Mouse (Mus musculus) spleen, postnatal 14 days (tissue): Measurements from ENCODE around the gene C3.

ENCODE experiments used
- DNase-seq, 2 experiments: peaks; one replicate each; pipeline ENCODE4 v3.0.0; 2021 to 2022; ENCODE audit warnings: low spot score in 2 of 2

Gene C3

DNA sequence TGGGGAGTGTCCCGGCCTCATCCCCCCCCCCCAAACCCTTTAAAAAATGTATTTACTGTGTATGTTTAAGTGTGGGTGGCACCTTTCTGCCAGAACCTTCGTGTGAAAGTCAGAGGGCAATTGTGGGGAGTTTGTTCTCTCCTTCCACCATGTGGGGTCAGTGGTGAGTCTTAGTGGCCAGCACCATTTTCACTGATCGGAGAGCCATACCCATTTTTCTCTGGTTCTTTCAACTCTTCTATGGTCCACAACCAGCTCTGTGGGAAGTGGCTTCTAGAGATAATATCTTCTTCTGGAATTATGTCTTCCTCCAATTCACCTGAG, 8.1 kb downstream of the C3 start:
- peak in 1 of 2 experiments; percentile 34 for DNase-seq

DNA sequence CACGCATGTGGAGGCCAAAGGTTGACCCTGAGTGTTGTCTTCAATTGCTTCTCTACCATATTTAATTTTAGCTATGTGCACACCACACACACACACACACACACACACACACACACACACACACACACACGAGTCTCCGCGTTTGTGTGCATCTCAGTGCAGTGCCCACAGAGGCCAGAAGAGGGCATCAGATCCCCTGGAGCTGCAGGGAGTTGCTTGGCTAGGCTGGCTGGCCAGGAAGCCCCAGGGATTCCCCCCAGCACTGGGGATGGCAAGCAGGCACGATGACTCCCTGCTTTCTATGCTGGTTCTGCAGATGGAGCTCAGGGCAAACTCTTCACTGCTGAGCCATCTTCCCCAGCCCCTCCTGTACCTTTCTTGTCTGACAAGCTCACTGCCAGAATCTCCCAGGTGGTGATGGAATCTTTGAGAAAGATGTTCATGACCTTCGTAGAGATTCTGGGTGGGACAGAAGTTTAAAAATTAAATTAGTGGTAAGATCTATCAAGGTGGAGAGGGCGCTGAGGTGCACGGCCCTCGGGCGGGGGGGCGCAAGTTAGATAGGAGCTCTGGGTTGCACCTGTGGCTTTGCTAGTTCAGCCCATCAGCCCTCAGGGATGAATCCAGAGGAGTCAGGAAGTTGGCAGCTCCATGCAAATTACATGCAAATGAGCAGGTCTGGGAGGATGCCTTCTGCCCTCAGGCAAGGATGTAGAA, 8.6 kb downstream of the C3 start:
- DNase-seq, result peak; percentile 53 to 68

DNA sequence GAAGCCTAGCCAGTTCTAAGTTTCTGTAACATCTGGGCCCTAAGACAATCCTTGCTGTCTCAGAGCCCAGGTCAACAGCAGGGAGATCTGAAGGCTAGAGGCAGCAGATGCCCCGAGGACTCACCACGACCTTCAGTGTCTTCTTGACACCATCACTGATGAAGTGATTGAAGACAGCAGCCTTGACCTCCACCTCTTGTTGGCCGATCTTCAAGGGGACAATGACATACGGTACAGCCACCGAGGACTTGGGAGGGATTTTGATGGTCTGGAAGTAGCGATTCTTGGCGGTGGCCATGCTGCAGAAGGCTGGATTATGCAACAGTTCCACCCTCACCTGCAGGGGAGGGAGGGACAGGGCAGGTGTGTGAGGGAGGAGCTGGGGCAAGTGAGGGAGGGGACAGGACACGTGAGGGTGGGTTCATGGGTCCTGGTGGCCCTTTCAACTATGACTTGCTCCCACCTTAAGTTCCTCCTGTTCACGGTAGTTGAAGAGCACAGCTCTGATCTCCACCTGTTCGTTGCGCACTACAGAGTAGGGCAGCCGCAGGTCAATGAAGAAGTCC, 9.5 kb downstream of the C3 start:
- DNase-seq, result no peak

DNA sequence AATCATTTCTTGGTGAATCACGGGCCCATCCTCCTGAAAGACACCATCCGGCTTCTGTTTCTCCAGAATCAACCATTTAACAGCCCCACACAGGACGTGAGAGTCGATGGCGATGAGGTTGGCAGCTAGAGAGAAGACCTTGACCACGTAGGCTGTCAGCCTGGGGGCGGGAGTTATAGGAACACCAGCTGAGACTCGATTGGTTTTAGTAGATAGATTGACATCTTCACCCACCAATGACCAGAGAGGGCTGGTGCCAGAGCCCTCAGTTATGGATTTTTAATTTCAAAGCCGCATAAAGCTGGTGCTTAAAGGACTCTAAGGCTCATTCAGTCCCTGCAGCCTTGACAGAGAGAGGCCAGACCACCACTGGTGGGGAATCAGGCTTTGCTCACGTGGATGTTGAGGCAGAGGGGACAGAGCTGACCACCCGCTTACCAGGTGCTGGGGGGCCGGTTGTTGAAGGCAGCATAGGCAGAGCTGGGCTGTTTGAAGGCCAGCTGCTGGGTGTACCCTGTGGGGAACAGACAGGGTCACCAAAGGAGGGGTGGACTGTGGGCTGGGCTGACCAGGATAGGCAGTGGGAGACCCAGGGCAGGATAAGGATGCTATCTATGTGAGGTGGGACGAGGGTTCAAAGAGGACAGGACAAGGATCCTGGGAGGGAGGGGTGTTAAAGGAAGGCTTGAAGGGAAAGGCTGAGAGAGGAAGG, 13.1 kb downstream of the C3 start:
- DNase-seq, result no peak

DNA sequence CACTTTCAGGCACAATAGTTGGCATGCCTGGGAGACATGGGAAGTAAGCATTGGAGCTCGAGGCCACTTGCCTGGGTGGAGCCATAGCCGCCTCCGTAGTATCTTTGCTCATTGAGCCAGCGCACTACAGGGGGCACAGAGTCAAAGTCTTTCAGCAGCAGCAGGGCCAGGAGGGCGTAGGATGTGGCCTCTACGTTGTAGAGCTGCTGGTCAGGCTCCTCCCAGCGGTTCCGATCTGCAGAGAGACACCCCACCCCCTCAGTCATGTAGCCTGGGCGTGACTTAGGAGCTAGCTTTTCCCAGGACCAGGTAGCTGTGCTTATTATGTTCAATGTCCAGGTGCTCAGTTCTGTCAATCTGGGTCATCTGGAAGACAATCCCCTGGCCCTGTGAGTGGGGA, 16.4 kb downstream of the C3 start:
- DNase-seq, result no peak

DNA sequence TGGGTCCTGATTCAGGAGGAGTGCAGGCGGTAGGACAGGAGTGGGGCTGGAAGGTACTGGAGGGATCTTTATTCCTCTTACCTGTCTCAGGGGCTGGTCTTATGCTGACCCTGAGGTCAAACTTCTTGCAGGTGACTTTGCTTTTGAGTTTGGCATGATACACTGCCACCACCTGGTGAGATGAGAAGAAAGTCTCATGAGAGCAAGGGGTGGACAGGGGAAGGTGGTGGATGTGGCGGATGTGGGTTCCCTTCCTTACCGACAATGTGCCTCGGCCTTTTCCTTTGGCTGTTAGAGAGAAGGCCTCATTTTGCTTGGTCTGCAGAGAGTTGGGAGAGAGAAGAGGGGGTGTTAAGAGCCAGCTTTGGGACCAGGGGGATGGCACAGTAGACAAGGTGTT, 18.6 kb downstream of the C3 start:
- no peak for DNase-seq

DNA sequence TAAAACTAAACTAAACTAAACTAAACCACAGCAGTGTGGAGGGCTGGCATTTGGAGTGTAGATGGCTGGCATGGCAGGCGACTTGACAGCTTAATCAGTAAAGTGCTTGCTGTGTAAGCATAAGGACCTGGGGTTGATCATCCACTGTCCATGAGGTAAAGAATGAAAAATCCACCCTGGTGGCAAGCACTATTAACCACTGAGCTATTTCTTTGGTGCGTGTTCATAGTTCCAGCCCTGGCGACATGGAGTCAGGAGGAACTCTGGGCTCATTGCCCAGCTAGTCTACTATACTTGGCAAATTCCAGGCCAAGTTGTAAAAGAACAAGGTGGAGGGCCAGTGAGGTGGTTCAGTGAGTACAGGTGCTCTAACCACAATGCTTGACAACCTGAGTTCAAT, 20.0 kb downstream of the C3 start:
- no peak for DNase-seq

DNA sequence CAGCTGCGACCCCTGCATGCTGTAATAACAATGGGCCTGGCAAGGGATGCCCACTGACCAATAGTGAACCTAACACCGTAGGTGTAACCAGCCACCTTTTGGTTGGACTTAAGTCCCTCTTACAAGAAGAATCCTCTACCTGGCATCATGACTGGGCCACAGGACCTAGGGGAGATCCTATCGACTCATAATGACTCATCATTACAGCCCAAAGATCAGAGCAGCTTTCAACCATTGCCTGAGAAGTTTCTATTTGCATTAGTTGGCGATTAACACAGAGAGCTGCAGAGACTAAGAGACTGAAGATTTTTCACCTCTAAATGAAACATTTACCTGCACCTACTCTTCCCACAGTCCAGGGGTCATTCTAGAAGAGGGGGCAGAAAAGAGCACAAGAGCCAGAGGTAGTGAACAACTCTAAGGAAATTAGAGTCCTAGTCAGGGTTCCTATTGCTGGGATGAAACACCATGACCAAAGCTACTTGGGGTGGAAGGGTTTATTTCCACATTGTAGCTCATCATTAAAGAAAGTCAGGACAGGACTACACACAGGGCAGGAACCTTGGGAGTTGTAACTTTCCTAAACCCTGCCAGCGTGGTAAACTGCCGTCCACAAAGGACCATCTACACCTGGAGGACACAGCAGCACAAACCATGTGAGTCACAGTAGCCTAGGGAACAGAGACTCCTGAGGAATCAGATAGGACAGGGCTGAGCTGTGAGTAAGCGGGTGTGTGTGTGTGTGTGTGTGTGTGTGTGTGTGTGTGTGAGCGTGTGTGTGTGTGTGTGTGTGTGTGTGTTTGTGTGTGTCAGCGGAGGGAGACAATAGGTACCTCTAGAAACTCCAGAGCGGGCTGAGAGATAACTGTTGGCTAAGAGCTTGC, 25.9 kb downstream of the C3 start:
- DNase-seq, result no peak

DNA sequence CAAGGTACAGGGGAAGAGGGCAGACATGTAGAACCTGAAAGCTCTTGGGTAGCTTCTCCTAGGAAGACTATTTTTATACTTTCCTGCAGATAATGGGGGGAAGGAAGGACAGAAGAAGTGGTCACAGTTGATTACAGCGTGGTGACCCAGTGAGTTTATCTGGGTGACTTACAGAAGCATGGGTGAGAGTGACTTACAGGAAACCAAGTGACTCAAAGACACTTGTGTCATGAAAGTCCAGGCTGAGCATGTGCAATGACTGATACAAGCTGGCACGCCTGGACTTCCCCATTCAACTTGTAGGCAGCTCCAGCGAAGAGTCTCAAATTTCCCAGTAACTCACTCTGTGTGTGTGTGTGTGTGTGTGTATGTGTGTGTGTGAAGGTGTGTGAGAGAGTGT, 29.7 kb downstream of the C3 start:
- DNase-seq, result no peak

DNA sequence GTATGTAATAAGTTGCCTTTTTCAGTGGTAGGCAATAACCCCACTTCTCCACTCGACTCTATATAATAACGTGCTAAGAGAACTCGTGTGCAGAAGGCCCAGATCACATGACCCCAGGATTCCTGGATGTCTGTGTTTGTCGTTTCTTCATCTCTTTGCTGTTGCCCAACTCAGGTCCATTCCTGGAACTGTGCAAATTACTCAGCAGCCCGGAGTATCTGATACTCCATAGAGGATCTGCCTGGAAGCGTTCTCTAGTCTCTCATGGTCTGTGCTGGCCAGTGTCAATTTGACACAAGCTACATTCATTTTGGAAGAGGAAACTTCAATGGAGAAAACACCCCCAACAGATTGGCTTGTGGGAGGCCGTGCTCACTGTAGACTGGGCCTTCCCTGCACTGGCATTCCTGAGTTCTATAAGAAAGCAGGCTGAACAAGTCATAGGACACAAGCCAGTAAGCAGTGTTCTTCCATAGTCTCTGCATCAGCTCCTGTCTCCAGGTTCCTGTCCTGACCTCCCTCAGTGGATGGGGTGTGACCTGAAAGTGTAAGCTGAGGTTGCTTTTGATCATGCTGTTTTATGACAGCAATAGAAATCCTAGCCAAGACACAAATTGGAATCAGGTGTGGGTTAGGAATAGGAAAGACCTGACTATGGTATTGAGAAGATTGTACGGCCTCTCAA, 32.5 kb downstream of the C3 start:
- no peak for DNase-seq

DNA sequence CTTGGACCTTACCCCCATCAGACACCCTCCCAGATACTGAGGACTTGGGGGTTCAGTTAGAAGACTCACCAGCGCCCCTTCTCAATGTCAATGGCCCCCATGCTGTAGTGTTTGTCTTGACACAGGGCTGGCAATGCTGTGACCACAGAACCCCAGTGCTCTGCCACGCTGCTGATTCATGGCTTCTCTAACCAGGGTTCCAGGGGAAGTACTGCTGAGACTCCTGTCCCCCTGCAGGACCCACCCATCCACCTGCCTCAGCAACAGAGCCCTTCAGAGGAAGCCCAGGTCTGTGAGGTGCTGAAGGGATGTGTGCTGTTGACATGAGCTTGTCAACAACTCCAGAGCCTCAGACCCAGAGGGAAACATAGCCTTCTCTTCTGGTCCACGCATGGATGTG, 33.2 kb downstream of the C3 start:
- DNase-seq, result no peak

DNA sequence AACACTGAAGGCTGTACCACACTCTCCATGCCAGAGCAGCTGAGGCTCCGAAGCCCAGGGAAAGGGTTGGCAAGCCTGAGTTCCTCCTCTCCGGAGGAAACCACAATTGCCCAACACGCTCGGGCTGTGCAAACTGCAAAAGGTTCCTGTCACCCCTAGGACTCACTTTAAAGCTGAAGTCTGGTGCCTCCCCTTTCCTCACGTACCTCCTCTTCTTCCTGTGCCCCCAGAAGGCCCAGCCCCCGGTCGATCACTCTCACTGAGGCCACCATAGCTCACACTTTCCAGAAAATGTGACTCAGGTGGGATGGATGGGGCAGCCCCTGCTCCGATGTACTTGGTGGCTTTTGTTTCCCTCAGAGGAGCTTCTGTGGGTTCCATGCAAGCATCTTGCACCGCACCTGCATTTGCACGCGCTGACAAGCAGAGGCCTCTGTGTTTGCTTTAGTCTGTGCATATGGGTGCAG, 33.9 kb downstream of the C3 start, which contains the start of gene Tnfsf14:
TSS of gene Tnfsf14 (minus strand) at position 137 of the 467 bp plus-strand sequence.
- no peak for DNase-seq

DNA sequence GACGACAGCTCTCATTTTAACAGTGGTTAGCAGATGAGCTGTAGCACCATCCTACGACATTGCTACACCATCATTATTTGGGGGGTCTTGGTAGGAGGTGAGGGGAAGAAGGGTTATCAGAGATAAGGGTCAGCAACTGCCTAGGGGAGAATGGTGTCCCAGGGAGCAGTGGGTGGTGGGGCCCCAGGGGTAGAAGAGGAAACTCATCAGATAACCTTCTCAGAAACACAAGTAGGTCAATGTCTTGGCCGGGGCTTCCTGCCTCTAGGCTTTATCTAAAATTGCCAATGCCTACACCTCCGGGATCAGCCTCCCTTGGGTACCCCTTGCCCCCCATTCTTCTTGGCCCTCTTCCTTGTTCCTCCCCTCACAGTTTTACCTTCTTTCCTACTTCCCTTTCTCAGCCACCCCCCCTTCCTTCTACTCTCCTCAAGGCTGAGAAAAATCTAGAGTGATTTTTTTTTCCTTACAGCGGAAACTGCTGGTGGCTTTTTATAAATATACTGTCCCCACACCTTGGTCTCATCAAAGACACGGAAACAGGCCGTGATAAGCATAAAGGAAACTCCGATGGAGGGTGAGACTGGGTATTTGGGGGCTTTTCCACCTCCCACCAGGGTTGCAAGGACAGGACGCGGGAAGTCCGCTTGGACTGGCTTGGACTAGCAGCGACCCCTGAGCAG, 39.3 kb downstream of the C3 start:
- no peak for DNase-seq

DNA sequence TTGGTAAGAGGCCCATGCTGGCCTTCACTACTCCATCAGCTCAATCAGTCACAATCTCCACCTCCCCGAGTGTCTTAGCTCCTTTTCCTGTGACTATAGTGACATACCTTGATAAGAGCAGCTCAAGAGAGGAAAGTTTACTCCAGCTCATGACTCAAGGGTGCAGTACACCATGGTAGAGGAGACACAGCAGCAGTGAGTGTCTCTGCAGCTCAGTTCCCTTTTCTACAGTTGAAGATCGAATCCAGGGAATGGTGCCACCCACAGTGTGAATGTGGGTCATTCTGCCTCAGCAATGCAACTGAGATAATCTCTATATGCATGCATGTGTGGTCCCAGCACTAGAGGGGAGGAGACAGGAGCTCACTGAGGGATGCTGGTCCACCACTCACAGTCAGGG, 42.3 kb downstream of the C3 start:
- DNase-seq, result no peak

DNA sequence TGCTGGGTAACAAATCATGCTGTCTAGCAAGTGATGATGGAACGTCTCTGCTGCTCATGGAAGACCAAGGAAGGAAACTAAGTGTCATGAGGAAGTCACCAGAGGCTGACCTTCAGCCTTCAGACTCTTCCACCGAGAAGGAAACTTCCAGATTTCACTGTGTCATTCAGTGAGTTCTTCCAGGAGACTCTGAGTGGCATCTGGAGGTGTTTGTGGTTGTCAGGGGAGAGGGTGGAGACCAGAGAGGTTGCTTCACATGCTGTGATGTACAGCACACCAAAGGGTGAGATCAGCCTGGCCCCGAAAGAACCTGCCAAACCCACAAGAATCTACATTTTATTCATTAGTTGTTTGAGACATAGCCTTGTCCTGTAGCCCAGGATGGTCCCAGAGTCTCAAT, 45.1 kb downstream of the C3 start:
- no peak for DNase-seq

DNA sequence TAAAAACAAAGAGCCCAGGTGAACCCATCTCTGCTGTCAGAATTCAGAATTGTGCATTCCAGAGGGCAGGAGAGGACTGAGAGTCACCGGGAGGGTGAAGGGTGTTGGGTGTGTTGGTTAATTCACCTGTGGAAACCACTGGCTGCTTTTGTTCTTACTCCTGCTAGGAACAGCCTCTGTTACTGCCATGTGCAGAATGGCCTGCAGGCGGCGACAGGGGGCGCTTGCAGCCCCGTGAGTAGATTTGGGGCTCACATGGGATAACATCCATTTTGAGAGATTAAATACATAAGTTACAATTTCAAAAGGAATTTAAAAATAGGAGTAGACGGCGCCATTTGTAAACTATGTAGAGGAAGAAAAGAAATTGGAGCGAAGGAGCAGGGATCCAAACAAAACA, 47.6 kb downstream of the C3 start:
- peak in 1 of 2 experiments; percentile 18 for DNase-seq

DNA sequence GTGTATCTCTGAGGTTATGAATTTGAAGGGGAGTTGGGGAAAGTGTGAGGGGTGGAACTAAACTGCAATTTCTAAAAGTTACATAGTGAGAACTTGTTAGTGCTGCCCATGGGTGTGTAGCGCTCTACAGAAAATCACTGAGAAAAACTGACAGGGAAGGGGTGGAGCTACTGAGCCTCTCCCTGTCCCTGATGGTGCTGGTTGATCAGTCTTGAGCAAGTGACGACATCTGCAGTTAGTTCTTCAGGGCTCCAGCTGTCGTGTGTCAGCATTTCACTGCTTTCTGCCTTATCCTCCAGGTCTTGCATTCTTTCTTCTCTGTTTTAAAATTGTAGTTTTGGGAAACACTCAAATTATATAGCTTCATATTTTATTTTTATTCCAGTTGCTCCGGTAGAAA, 54.6 kb downstream of the C3 start:
- no peak for DNase-seq

DNA sequence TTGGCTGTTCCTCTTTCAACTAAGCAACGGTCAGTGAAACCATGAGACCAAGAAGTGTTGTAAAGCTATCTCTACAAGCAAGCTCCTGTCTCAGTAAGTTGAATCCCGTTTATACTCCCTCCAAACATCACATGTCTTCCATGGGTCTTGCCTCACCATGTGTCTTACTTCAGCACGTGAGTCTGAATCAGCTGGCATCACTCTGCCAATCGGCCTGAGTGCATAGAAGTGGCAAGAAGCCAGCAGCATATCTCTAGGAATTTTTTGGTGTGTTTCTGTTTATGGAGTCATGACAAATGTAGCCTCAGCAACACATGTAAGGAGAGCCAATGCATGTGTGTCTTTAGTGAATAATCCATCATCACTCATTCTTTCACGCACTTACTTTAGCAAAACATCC, 55.6 kb downstream of the C3 start:
- no peak for DNase-seq

DNA sequence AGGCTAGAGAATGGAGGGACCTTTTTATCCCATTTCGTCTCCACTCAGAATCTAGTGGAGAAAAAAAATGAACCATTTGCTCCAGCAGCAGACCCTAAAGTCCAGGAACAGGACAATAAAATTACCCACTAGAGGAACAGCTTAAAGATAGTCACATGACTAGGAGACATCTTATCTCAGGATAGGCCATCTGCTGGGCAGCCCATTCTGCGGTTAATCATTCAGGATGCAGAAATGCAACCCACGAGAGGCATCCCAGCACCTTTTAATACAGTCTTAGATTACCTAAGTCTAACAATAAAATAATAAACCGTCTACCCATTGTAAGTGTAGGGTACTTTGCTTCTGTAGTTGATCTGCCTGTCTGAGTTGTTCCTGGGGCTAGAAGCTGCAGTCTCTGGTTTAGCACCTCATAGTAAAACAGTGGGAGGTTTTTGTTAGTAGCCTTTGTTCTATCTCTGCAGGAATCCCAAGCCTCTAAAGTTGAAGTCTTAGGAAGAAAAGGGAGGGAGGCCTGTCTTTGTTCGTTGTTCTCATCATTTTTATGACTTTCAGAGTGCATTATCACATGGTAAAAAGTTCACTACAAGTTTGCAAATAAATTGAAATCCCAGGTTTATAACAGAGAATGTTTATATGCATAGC, 57.2 kb downstream of the C3 start:
- no peak for DNase-seq
